Mouse (Mus musculus): ENCODE data around the gene Mlec.
"Not testable (repeated sequence)": the region's sequence is repeated elsewhere in the genome, so short reads cannot be mapped to it uniquely, and the experiment has no call there.

The Mlec gene

GRCm38 (mm10) chr5:115125211-115125871 is 32.6 kb downstream of the Mlec start:
- peak; percentile 67 to 82 for DNase-seq (ENCODE audit: low spot score in 2 of 2)

- DNase-seq (ENCODE audit: low spot score in 2 of 2), result no peak
These were observed 33.3 kb downstream of the Mlec start for GRCm38 (mm10) chr5:115124690-115125089.

GRCm38 (mm10) chr5:115120978-115121377 is 37.0 kb downstream of the Mlec start:
- no peak for DNase-seq (ENCODE audit: low spot score in 2 of 2)

- peak; percentile 59 to 72 for DNase-seq (ENCODE audit: low spot score in 2 of 2)
These were observed 38.9 kb downstream of the Mlec start, which contains the start of gene Acads for GRCm38 (mm10) chr5:115118961-115119570. Gene Acads, minus strand, starts transcription at chr5:115119346.

GRCm38 (mm10) chr5:115117467-115117866 is 40.5 kb downstream of the Mlec start:
- no peak for DNase-seq (ENCODE audit: low spot score in 2 of 2)

GRCm38 (mm10) chr5:115116426-115116825 is 41.6 kb downstream of the Mlec start:
- no peak for DNase-seq (ENCODE audit: low spot score in 2 of 2)

- no peak for DNase-seq (ENCODE audit: low spot score in 2 of 2)
These were observed 43.5 kb downstream of the Mlec start for GRCm38 (mm10) chr5:115114501-115114900.

GRCm38 (mm10) chr5:115113244-115113643 is 44.7 kb downstream of the Mlec start:
- no peak for DNase-seq (ENCODE audit: low spot score in 2 of 2)

GRCm38 (mm10) chr5:115111156-115111555 is 46.8 kb downstream of the Mlec start:
- DNase-seq (ENCODE audit: low spot score in 2 of 2), result no peak

- DNase-seq (ENCODE audit: low spot score in 2 of 2), result not testable (repeated sequence)
These were observed 54.7 kb downstream of the Mlec start for GRCm38 (mm10) chr5:115103253-115103652.

- no peak for DNase-seq (ENCODE audit: low spot score in 2 of 2)
These were observed 55.7 kb downstream of the Mlec start for GRCm38 (mm10) chr5:115102231-115102630.

- DNase-seq (ENCODE audit: low spot score in 2 of 2), result no peak
These were observed 57.5 kb downstream of the Mlec start for GRCm38 (mm10) chr5:115100473-115100872.

- no peak for DNase-seq (ENCODE audit: low spot score in 2 of 2)
These were observed 58.0 kb downstream of the Mlec start for GRCm38 (mm10) chr5:115099991-115100390.

GRCm38 (mm10) chr5:115099530-115099929 is 58.4 kb downstream of the Mlec start:
- no peak for DNase-seq (ENCODE audit: low spot score in 2 of 2)

- DNase-seq (ENCODE audit: low spot score in 2 of 2), result no peak
These were observed 59.8 kb downstream of the Mlec start, which contains the start of gene Gm10401 for GRCm38 (mm10) chr5:115098195-115098594. Gene Gm10401, minus strand, starts transcription at chr5:115098295.

All from frontal cortex, postnatal 10 days (tissue).